Mouse (Mus musculus) telencephalon, adult 2 months (tissue): Measurements from ENCODE around the gene Cemip.
"Not testable (repeated sequence)": the region's sequence is repeated elsewhere in the genome, so short reads cannot be mapped to it uniquely, and the experiment has no call there.

Experiments used
- DNase-seq: peaks from one replicate; pipeline ENCODE4 v3.0.0-alpha.2; 2011; ENCODE audit warnings: low read depth, low spot score

The Cemip gene

GRCm38 (mm10) chr7:83894348-83894747 lies 192.0 kb downstream of the Cemip start:
- DNase-seq = no peak

- DNase-seq = no peak
Measured at GRCm38 (mm10) chr7:83892333-83892669, 194.0 kb downstream of the Cemip start.

GRCm38 (mm10) chr7:83891433-83892332 lies 194.6 kb downstream of the Cemip start:
- peak; percentile 96 for DNase-seq

DNA sequence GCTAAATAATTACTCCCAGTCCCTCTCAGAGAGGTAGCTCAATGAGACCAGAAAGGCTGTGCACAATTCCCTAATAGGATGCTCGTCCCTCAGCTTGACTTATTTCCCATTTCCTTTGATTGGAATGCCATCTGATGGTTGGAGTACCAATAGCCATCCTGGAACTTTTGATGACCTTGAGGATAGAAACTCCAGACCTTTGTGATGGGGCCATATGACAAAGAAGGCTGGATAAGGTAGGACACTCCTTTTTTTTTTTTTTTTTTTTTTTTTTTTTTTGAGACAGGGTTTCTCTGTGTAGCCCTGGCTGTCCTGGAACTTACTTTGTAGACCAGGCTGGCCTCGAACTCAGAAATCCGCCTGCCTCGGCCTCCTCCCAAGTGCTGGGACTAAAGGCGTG lies 196.4 kb downstream of the Cemip start:
- not testable (repeated sequence) for DNase-seq

GRCm38 (mm10) chr7:83889383-83889782 lies 196.9 kb downstream of the Cemip start:
- no peak for DNase-seq

- DNase-seq = no peak
Measured at GRCm38 (mm10) chr7:83886366-83887129, 199.8 kb downstream of the Cemip start.

GRCm38 (mm10) chr7:83885835-83886234 lies 200.5 kb downstream of the Cemip start:
- DNase-seq = no peak

DNA sequence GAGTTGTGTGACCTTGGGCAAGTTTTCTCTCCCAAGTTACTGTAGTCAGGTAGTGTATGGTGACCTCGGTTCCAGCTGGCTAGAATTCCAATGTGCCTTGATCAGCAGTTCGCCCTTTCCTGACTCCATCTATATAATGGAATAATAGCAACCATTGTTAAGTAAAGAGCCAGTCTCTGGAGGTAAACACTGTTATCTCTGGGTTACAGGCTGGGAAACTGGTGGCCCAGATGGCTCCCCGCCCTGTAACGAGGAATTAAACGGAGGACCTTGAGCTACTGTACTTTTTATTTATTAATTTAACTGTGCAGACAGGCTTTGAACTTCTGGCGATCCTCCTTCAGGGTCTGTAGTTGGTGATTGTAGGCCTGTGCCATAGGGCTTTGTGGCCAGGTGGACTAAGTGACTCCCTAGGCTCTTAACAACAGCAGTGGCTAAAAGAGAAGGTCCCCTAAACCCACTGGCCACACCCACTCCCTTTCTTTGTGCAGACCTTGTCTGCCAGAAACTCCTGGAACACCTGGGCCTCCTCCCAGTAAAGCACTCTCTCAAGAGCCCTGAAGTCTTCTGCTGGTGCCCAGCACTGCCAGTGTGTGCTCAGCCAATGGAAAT lies 201.3 kb downstream of the Cemip start:
- no peak for DNase-seq

- peak; percentile 89 for DNase-seq
Measured at GRCm38 (mm10) chr7:83884021-83884658, 202.2 kb downstream of the Cemip start, which contains the start of the genes Tlnrd1 and Mesd. Gene Tlnrd1, minus strand, starts transcription at chr7:83884305. Gene Mesd, plus strand, starts transcription at chr7:83884466.

- no peak for DNase-seq
Measured at GRCm38 (mm10) chr7:83883276-83884020, 202.9 kb downstream of the Cemip start.
